7 mouse cellular contexts compared by ENCODE assay signal in the genomic region with DNA sequence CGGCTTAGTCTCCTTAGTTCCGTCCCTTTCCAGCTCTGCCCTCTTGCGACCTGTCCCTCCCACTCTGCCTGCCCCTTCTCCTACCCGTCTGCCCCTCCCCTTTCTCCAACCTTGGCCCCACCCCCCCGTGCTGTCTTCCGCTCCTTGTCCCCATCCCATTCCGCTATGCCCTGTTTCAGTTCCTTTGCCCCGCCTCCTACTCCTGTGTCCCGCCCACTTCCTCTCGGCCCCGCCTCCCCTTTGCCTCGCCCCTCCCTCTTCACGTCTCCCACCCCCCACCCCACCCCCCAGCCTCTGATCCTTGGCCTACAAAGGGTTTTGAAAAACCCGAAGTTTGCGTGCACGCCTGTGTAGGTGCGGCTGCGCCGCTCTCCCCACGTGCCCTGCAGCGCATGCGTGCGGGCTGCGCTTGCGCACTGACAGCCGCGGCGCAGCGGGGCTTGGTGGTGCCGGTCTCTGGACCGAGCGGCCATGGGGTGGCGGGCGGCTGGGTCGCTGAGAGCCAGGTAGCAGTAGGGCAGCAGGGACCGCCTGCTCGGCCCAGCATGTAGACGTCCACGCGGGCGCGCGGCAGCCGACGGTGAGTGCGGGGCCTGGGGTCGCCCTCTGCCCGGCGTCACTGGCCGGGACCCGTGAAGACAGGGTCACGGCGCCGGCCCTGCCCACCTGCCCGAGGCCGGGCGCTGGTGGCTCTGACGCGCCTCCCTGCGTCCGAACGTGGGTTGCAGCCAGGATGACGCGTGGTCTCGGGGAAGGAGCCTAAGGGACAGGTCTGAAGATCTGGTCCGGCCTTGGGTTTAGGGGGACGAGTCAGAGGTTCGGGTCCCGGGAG. TPM values are rescaled to one million over a fixed set of nuclear protein-coding genes. Genes with fewer than 3 reads are reported as not detected.
DNase-seq lines count a peak whose midpoint lies in the region; ATAC-seq lines count a peak whose summit lies in the region.

No protein-coding gene starts in this region.

- under 1% methylated on average over 69 of the region's 69 CpGs for WGBS in intestine, embryonic 15.5 days
- WGBS in midbrain, embryonic 10.5 days, result under 1% methylated on average over 69 of the region's 69 CpGs

- H3K27ac ChIP-seq in intestine, embryonic 15.5 days, result peak overlapping the region; percentile 93
- peak overlapping the region; percentile 91 for H3K27ac ChIP-seq in midbrain, embryonic 10.5 days (replicated peaks)

- no peaks in the 10 kb centered on the region for H3K27me3 ChIP-seq in intestine, embryonic 15.5 days (replicated peaks)
- H3K27me3 ChIP-seq in midbrain, embryonic 10.5 days (ENCODE audit: low read depth, poor library complexity, severe bottlenecking), result no peaks in the 10 kb centered on the region

- H3K4me3 ChIP-seq in intestine, embryonic 15.5 days (replicated peaks), result peak overlapping the region; percentile 92
- peak overlapping the region; percentile 79 for H3K4me3 ChIP-seq in midbrain, embryonic 10.5 days

- intact Hi-C loops in gastrocnemius, postnatal 36 days (cut with DNase I), result loop anchor here (2.0 kb wide), 1 partner anchor 73 kb away; a partner anchor contains a TSS
- intact Hi-C loops in left cerebral cortex, postnatal 25 days (cut with DNase I), result loop anchor here (5.0 kb wide), 1 partner anchor 71 kb away; a partner anchor contains a TSS

- peaks cover 18% of the 10 kb centered on the region; the same call in 1 of the 2 replicates for H3K36me3 ChIP-seq in intestine, embryonic 15.5 days
- peaks cover 29% of the 10 kb centered on the region for H3K36me3 ChIP-seq in midbrain, embryonic 10.5 days

- peak; percentile 95 for ATAC-seq in intestine, embryonic 15.5 days

- H3K4me2 ChIP-seq in intestine, embryonic 15.5 days (replicated peaks), result peak overlapping the region; percentile 81

- peak overlapping the region; percentile 70 for H3K9ac ChIP-seq in intestine, embryonic 15.5 days

- H3K9me3 ChIP-seq in intestine, embryonic 15.5 days, result no peaks in the 10 kb centered on the region
- no peaks in the 10 kb centered on the region for H3K9me3 ChIP-seq in midbrain, embryonic 10.5 days (replicated peaks)

- H3K4me1 ChIP-seq in intestine, embryonic 15.5 days (replicated peaks), result peaks cover 44% of the 10 kb centered on the region
- peaks cover 42% of the 10 kb centered on the region for H3K4me1 ChIP-seq in midbrain, embryonic 10.5 days

- peak; percentile 99 for DNase-seq in adrenal gland, adult 2 months
- peak; percentile 96 for DNase-seq in embryo, embryonic 11.5 days (ENCODE audit: low read depth, low spot score)
- DNase-seq in gastrocnemius, postnatal 36 days, result peak; percentile 94 to 97
- peak; percentile 94 to 97 for DNase-seq in left cerebral cortex, postnatal 25 days (ENCODE audit: low spot score in 2 of 2)
- DNase-seq in midbrain, embryonic 10.5 days (ENCODE audit: low spot score), result peak; percentile 100
- peak; percentile 91 for DNase-seq in right cerebral cortex, postnatal 4 days

RNA-seq across cellular contexts. Expression of a gene that starts 1.4 kb away (rescaled TPM):
- total RNA-seq in adrenal gland, adult 2 months (2021), result 100 to 1,000 TPM; 184 to 322 TPM
- polyA plus RNA-seq in adrenal gland, adult 2 months (2012; rRNA removed), result 297 and 390 TPM in 2 replicates
- total RNA-seq in gastrocnemius, postnatal 36 days (2021), result 10 to 100 TPM; 16.6 to 16.9 TPM
- polyA plus RNA-seq in intestine, embryonic 15.5 days (2015; fragmentation: Nextera tagmentation; extraction: Ambion mirVana), result 91.6 and 93.4 TPM in 2 replicates
- total RNA-seq in left cerebral cortex, postnatal 25 days (2021), result 10 to 100 TPM; 58.8 to 61.7 TPM
- polyA plus RNA-seq in midbrain, embryonic 10.5 days (2016; fragmentation: Nextera tagmentation; extraction: Ambion mirVana), result 105 and 110 TPM in 2 replicates

RNA-seq across cellular contexts. Expression of a gene that starts 37.6 kb away (rescaled TPM):
- total RNA-seq in adrenal gland, adult 2 months (2021), result 10 to 100 TPM; 33.6 to 35.9 TPM
- 17.5 and 29.6 TPM in 2 replicates for polyA plus RNA-seq in adrenal gland, adult 2 months (2012; rRNA removed)
- total RNA-seq in gastrocnemius, postnatal 36 days (2021), result 1 to 10 TPM; 2.9 to 3.8 TPM
- 7.0 and 7.2 TPM in 2 replicates for polyA plus RNA-seq in intestine, embryonic 15.5 days (2015; fragmentation: Nextera tagmentation; extraction: Ambion mirVana)
- total RNA-seq in left cerebral cortex, postnatal 25 days (2021), result 10 to 100 TPM; 49.9 to 51.5 TPM
- 11.9 and 13.4 TPM in 2 replicates for polyA plus RNA-seq in midbrain, embryonic 10.5 days (2016; fragmentation: Nextera tagmentation; extraction: Ambion mirVana)

Comparison
In these comparisons a context has a peak if more than half of its experiments do, and no peak if none do; other contexts are left out.
1. Peak in every context shown above with its lines: DNase-seq, ATAC-seq, H3K4me3 ChIP-seq and H3K27ac ChIP-seq.
2. RNA of a gene that starts 37.6 kb away (total RNA-seq): 49.9 to 51.5 TPM in left cerebral cortex, postnatal 25 days and 33.6 to 35.9 TPM in adrenal gland, adult 2 months; 2.9 to 3.8 TPM in gastrocnemius, postnatal 36 days; every median in the first group is over 4 times any median in the second.